Mouse (Mus musculus) cerebellum, adult 2 months (tissue): ENCODE data around the gene Cdc34b. TPM values are rescaled to one million over a fixed set of nuclear protein-coding genes. Genes with fewer than 3 reads are reported as not detected.

ENCODE experiments used
- DNase-seq, 2 experiments: peaks; one replicate each; pipeline ENCODE4 v3.0.0; 2021
- H3K27ac ChIP-seq: fragments of 200-500 bp; 2 replicates; pipeline ENCODE4 v1.5.1; 2012; ENCODE audit warnings: low read length, control low read depth, inconsistent platforms; ENCODE audit not compliant: insufficient read depth
- H3K27me3 ChIP-seq: fragments of 200-500 bp; 2 replicates; pipeline ENCODE4 v1.6.1; 2012; ENCODE audit warnings: inconsistent platforms, mild to moderate bottlenecking, low read length, moderate library complexity; ENCODE audit not compliant: control insufficient read depth, insufficient read depth
- H3K4me1 ChIP-seq: fragments of 200-500 bp; 2 replicates; pipeline ENCODE4 v1.6.1; 2011; ENCODE audit warnings: low read length; ENCODE audit not compliant: control insufficient read depth, insufficient read depth
- H3K4me3 ChIP-seq: fragments of 200-500 bp; replicated peaks from 2 replicates; pipeline ENCODE3; 2011; ENCODE audit warnings: mild to moderate bottlenecking, low read depth, low read length, control low read depth; ENCODE audit not compliant: insufficient read depth
- CTCF ChIP-seq: fragments of 200-500 bp; IDR thresholded peaks from 2 replicates; pipeline ENCODE4 v1.5.1; 2011; ENCODE audit warnings: low read depth, mild to moderate bottlenecking, control low read depth, low read length, moderate library complexity, borderline replicate concordance; ENCODE audit not compliant: insufficient read depth
- POLR2A ChIP-seq: fragments of 200-500 bp; IDR thresholded peaks from 2 replicates; pipeline ENCODE4 v1.6.1; 2011; ENCODE audit warnings: low read length, control low read depth, borderline replicate concordance; ENCODE audit not compliant: insufficient read depth
- WGBS: fragments of 180-500 bp; shearing (Covaris S2); methylation state at CpG from one replicate; pipeline ENCODE4 v1.1.7; 2018; 5-methylcytosine and 5-hydroxymethylcytosine counted together
- polyA plus RNA-seq: library from polyadenylated mRNA; depleted of rRNA; stranded (reverse); fragments of >200 nt; gene quantifications from 2 replicates; pipeline ENCODE4 v1.2.3, GENCODE M21; 2012

The Cdc34b gene
- polyA plus RNA-seq, 1 experiment, result 0.33 TPM

DNA sequence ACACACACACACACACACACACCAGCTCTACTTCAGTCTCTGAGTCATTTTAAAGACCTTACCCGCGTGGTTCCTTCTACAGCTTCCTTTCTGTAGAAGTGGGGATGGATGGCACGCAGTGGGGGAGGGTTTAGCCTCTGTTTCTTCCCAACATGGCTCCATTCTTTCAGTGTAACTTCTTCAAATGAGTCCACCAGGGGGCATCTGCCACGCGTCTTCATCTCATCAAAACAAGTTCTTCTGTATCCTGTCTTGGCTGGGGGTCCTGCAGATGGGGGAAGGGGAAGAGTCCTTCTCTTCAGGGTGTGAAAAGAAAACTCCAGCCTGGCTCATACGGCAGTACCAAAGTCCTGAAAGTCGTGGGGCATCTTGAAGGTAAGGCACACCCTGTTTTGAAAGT lies 37.6 kb upstream of the Cdc34b start:
- WGBS, result 36% methylated on average over 7 of the region's 7 CpGs
- TF ChIP-seq POLR2A (no peak), CTCF (no peak)
- Histone ChIP-seq H3K27me3 (no peaks in the 10 kb centered on the region), H3K27ac (no peak overlapping the region), H3K4me1 (peaks cover 4% of the 10 kb centered on the region), H3K4me3 (no peak overlapping the region)
- no peak for DNase-seq

DNA sequence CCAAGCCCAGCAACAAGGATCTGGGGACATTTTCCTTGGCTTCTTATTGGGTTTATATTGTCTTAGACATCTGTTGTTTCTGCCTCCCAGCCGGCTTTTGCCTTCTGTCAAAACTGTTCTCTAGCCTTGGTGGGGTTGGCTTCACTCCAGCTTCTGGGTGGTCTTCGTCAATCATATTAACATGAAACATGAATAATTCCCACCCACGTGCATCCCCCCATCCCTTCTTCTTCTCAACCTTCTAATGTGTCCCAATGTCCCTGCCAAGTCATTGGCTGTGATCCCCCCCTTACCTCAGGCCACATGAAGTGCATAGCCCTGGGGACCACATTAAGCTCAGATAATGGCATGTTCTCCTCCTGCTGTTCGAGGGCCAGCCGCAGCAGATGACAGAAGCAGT lies 37.1 kb upstream of the Cdc34b start, which contains the start of gene Gm11541:
Gene Gm11541 (minus strand): TSS at position 28 of the 400 bp plus-strand sequence.
- Histone ChIP-seq H3K27ac (no peak within 1 kb of the TSS), H3K4me3 (no peak within 1 kb of the TSS), H3K4me1 (peaks cover 4% of the 10 kb centered on the region), H3K27me3 (no peaks in the 10 kb centered on the region)
- TF ChIP-seq POLR2A, result no peak
- no peak for TF ChIP-seq CTCF
- DNase-seq, result no peak
- WGBS, result 28% methylated on average over 5 of the region's 5 CpGs

DNA sequence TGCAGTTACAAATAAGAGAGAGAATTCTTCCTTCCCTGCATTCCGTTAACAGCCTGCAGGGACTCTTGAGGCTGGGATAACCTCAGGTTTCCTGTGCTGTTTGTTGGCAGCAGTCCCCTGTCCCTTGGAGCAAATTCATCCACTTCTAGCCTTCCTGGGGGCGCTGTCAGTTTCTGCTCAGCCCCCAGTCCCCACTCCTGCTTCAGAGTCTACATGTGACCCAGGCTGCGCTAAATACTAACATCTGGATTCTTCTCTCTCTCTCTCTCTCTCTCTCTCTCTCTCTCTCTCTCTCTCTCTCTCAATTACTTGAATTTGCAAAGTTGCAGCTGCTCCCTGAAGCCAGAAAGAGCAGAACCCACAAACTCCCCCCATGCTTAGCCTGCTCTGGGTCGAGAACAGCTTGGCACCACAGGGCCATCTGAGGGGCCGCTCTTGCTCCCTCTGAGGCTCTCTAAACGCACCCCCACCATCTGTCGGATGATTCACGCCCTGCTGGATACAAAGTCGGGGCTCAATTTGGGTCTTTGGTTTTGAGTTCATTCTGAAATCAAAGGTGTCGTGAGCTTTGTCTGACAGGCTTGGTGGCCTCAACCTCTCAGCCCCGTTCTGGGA lies 28.2 kb upstream of the Cdc34b start:
- H3K27me3 ChIP-seq, result no peaks in the 10 kb centered on the region
- H3K27ac ChIP-seq, result no peak overlapping the region
- 17% methylated on average over 11 of the region's 11 CpGs for WGBS
- H3K4me1 ChIP-seq, result peaks cover 3% of the 10 kb centered on the region; the same call in 1 of the 2 replicates
- H3K4me3 ChIP-seq, result no peak overlapping the region
- DNase-seq, result peak in 1 of 2 experiments; percentile 5
- TF ChIP-seq POLR2A (no peak), CTCF (no peak)

DNA sequence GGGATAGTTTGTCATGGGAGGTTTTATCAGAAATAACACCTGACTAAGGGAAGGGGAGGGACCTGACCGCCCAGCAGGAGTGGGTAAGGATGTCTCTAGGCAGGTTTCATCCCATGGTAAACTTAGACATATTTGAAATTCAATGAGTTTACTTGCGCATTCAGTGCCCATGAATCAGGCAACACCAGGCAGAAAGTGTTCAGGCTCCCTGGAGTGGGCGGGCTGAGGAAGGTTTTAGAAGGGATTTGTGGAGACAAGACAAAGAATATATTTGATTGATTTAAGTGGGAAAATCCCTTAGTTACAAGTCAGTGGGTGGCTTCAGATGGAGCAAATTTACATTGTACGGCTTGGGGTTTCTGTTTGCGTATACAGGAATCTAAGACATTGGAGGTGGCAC lies 26.0 kb upstream of the Cdc34b start:
- Histone ChIP-seq H3K27ac (no peak overlapping the region), H3K4me3 (no peak overlapping the region), H3K27me3 (no peaks in the 10 kb centered on the region), H3K4me1 (peaks cover 3% of the 10 kb centered on the region; the same call in 1 of the 2 replicates)
- no peak for TF ChIP-seq POLR2A
- no peak for TF ChIP-seq CTCF
- DNase-seq, result no peak
- 94% methylated on average over 5 of the region's 5 CpGs for WGBS

DNA sequence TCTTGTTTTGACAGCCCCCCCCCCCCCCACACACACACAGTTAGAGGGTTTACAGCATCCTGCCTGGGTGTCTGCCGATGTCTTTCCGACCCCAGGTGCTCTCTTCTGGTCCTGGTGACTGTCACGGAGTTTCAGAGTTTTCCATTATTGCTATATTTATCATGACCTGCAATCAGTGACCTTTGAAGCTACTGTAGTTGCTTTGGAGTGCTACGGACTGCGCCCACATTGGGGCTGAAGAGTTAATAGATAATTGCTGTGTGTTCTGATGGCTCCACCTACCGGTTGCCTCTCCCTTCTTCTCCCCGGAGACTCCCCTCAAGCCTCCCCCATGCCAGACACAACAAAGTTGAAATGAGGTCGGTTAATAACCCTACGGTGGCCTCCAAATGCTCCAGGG lies 24.8 kb upstream of the Cdc34b start:
- no peak for TF ChIP-seq POLR2A
- peak; percentile 65 for TF ChIP-seq CTCF
- peak overlapping the region; percentile 37 for H3K4me3 ChIP-seq
- H3K27ac ChIP-seq, result no peak overlapping the region
- no peaks in the 10 kb centered on the region for H3K27me3 ChIP-seq
- 8% methylated on average over 9 of the region's 9 CpGs for WGBS
- peaks cover 3% of the 10 kb centered on the region; the same call in 1 of the 2 replicates for H3K4me1 ChIP-seq
- peak; percentile 32 for DNase-seq

DNA sequence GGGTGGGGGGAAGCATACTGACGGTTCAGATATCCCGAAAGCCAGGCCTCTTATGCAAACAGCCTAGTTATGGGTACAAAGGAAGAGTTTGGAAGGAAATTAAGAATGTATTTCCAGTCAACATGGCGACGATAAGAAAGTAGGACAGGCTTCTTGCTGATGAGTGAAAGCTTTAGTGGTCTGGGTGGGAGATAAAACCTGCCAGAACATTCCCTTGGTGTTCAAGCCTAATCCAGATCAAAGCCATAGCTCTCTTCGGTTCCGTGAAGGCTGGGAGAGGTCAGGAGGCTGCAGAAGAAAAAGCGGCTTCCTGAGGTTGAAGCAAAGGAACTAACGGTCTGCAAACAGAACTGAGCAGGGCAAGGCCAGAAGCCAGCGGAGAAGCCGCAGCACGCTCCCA lies 24.3 kb upstream of the Cdc34b start:
- 45% methylated on average over 11 of the region's 11 CpGs for WGBS
- TF ChIP-seq CTCF, result no peak
- TF ChIP-seq POLR2A, result no peak

DNA sequence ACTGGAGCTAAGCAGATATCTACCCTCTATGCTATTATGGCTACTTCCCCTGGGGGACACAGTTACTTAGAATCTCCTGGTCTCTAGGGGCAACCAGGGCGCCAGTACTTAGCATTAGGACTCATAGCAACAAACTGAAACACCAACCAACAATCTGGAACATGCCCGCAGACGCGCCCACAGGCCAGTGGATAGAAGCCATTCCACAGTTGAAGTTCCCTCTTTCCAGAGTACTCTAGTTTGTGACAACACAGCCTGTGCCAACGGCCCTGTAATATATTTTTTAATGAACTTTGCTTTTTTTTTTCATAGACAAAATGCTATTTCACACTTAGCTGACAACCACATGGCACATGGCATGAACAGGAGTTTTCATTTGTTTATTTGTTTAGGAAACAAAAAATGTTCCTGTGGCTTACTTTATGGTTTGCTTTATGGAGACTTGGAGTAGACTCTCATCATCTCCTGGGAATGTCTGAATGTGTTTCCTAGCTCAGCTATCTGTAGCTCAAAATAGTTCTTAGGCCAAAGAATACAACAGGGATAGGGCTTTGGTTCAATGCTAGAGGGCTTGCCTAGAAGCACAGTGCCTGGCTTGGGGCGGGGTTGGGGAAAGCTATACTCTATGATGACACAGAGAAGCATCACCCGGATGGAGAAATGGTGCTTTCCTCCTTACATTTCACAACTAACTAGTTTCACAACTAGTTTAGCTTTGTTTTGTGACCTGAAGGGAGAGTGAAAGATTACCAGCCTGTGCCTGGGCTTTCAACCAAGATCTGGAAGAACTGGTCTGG lies 23.3 kb upstream of the Cdc34b start:
- no peak overlapping the region for H3K4me3 ChIP-seq
- TF ChIP-seq CTCF (no peak), POLR2A (no peak)
- WGBS, result 83% methylated on average over 7 of the region's 7 CpGs

More for the DNA sequence above, 24.3 kb upstream of the Cdc34b start:
- no peaks in the 10 kb centered on the region for H3K27me3 ChIP-seq
- peaks cover 3% of the 10 kb centered on the region; the same call in 1 of the 2 replicates for H3K4me1 ChIP-seq
- H3K27ac ChIP-seq, result no peak overlapping the region
- H3K4me3 ChIP-seq, result no peak overlapping the region
- no peak for DNase-seq

More for the DNA sequence above, 23.3 kb upstream of the Cdc34b start:
- no peak overlapping the region for H3K27ac ChIP-seq
- DNase-seq, result no peak
- peaks cover 3% of the 10 kb centered on the region; the same call in 1 of the 2 replicates for H3K4me1 ChIP-seq
- no peaks in the 10 kb centered on the region for H3K27me3 ChIP-seq
